Mouse (Mus musculus) heart, embryonic 14.5 days (tissue): Measurements from ENCODE around the gene Gse1. TPM values are rescaled to one million over a fixed set of nuclear protein-coding genes. Genes with fewer than 3 reads are reported as not detected.

ENCODE experiments used
- ATAC-seq: fragments of 200-750 bp; cut with Nextera tagmentation; 2 replicates; pipeline ENCODE4 v1.8.0; 2017; ENCODE audit warnings: low read depth, moderate TSS enrichment; ENCODE audit not compliant: insufficient number of reproducible peaks, insufficient read depth, low FRiP score
- H3K27ac ChIP-seq, 2 experiments: fragments of 200-500 bp in 1 of 2; fragments of 300-500 bp in 1 of 2; sonication (generic) in 1 of 2; replicated peaks in 1 of 2; 2 replicates each; pipeline ENCODE4 v1.5.1; 2012 to 2014; ENCODE audit warnings: low read depth in 2 of 2, low read length in 2 of 2, control low read depth in 1 of 2, mild to moderate bottlenecking in 1 of 2, mixed read lengths in 1 of 2; ENCODE audit not compliant: control insufficient read depth in 1 of 2, insufficient read depth in 1 of 2
- H3K27me3 ChIP-seq: fragments of 300-500 bp; sonication (generic); 2 replicates; pipeline ENCODE4 v1.6.1; 2014; ENCODE audit warnings: mild to moderate bottlenecking, low read length, control low read depth; ENCODE audit not compliant: control insufficient read depth, insufficient read depth
- H3K36me3 ChIP-seq: fragments of 300-500 bp; sonication (generic); 2 replicates; pipeline ENCODE4 v1.6.1; 2014; ENCODE audit warnings: mild to moderate bottlenecking, control low read depth, low read length, mixed read lengths; ENCODE audit not compliant: control insufficient read depth, insufficient read depth
- H3K4me1 ChIP-seq, 2 experiments: fragments of 200-500 bp in 1 of 2; fragments of 300-500 bp in 1 of 2; sonication (generic) in 1 of 2; 2 replicates each; pipeline ENCODE4 v1.6.1; 2012 to 2014; ENCODE audit warnings: low read length in 2 of 2, control low read depth in 1 of 2, mixed read lengths in 1 of 2; ENCODE audit not compliant: control insufficient read depth in 2 of 2, insufficient read depth in 2 of 2
- H3K4me2 ChIP-seq: fragments of 300-500 bp; sonication (generic); 2 replicates; pipeline ENCODE4 v1.6.1; 2014; ENCODE audit warnings: mild to moderate bottlenecking, low read length
- H3K4me3 ChIP-seq, 2 experiments: fragments of 200-500 bp in 1 of 2; fragments of 300-500 bp in 1 of 2; sonication (generic) in 1 of 2; 2 replicates each; pipeline ENCODE4 v1.5.1; 2012 to 2014; ENCODE audit warnings: low read length in 2 of 2, mild to moderate bottlenecking in 2 of 2, control low read depth in 1 of 2, low read depth in 1 of 2, moderate library complexity in 1 of 2; ENCODE audit not compliant: control insufficient read depth in 1 of 2, insufficient read depth in 1 of 2
- H3K9ac ChIP-seq: fragments of 300-500 bp; sonication (generic); 2 replicates; pipeline ENCODE4 v1.6.1; 2014; ENCODE audit warnings: mild to moderate bottlenecking, low read length
- H3K9me3 ChIP-seq: fragments of 300-500 bp; sonication (generic); 2 replicates; pipeline ENCODE4 v1.6.1; 2016; ENCODE audit warnings: low read length, control low read depth; ENCODE audit not compliant: control insufficient read depth
- WGBS: fragments of 180-500 bp; shearing (Covaris S2); extraction: QIAGEN DNeasy Blood & Tissue Kit; methylation state at CpG from one replicate; pipeline ENCODE4 v1.1.7; 2014; 5-methylcytosine and 5-hydroxymethylcytosine counted together
- polyA plus RNA-seq: library from polyadenylated mRNA; unstranded; fragments of >200 nt; fragmentation: Nextera tagmentation; extraction: Ambion mirVana; gene quantifications from 2 replicates; pipeline ENCODE4 v1.2.1, GENCODE M21; 2014

Gene Gse1
- polyA plus RNA-seq, 1 experiment from 2014 or later, result 12.2 TPM

- Histone ChIP-seq H3K27me3 (no peaks in the 10 kb centered on the region), H3K4me1 (peaks cover 60 to 90% of the 10 kb centered on the region in 2 experiments), H3K9ac (no peak overlapping the region), H3K4me3 (no peak overlapping the region), H3K4me2 (no peak overlapping the region), H3K36me3 (no peaks in the 10 kb centered on the region; the same call in 1 of the 2 replicates), H3K9me3 (no peaks in the 10 kb centered on the region), H3K27ac (no peak overlapping the region)
- WGBS, result 87% methylated on average over 9 of the region's 9 CpGs
- no peak for ATAC-seq
These were observed 279.0 kb downstream of the Gse1 start for GRCm38 (mm10) chr8:120507290-120507689.

- Histone ChIP-seq H3K27me3 (no peaks in the 10 kb centered on the region), H3K27ac (peak overlapping the region; percentile 25 to 26), H3K4me3 (peak overlapping the region; percentile 4 to 11; a peak in 3 of 4 replicates), H3K4me1 (peaks cover 65 to 85% of the 10 kb centered on the region in 2 experiments), H3K9me3 (no peaks in the 10 kb centered on the region), H3K9ac (peak overlapping the region; percentile 48), H3K36me3 (no peaks in the 10 kb centered on the region; the same call in 1 of the 2 replicates), H3K4me2 (peak overlapping the region; percentile 56)
- no peak for ATAC-seq
- WGBS, result 4% methylated on average over 21 of the region's 21 CpGs
These were observed 281.1 kb downstream of the Gse1 start for GRCm38 (mm10) chr8:120509136-120510034.

DNA sequence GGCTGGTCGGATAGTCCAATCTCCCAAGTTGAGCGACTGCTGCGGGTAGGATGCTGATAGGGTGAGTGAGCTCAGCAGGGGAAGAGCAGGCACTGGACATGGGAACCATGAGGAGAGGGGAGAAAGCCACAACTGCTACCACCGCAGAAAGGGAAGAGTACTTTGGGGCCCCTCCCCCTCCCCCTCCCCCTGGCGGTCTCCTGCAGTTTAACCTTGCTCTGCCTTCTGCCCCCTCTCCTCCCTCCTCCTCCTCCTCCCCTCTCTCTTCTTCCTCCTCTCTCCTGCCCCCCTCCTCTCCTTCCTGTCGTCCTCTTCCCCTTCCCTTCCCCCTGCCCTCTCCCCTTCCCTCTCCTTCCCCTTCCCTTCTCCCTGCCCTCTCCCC, 281.8 kb downstream of the Gse1 start:
- H3K4me1 ChIP-seq, result peaks cover 60 to 80% of the 10 kb centered on the region in 2 experiments
- ATAC-seq, result no peak
- peak overlapping the region; percentile 56 for H3K4me2 ChIP-seq
- H3K9ac ChIP-seq, result peak overlapping the region; percentile 48; the same call in 1 of the 2 replicates
- H3K4me3 ChIP-seq, result peak overlapping the region in 1 of 2 experiments; percentile 11; a peak in 1 of 4 replicates
- H3K9me3 ChIP-seq, result no peaks in the 10 kb centered on the region
- H3K36me3 ChIP-seq, result no peaks in the 10 kb centered on the region; the same call in 1 of the 2 replicates
- peak overlapping the region; percentile 25 to 26; a peak in 3 of 4 replicates for H3K27ac ChIP-seq
- WGBS, result 6% methylated on average over 5 of the region's 6 CpGs
- H3K27me3 ChIP-seq, result no peaks in the 10 kb centered on the region

DNA sequence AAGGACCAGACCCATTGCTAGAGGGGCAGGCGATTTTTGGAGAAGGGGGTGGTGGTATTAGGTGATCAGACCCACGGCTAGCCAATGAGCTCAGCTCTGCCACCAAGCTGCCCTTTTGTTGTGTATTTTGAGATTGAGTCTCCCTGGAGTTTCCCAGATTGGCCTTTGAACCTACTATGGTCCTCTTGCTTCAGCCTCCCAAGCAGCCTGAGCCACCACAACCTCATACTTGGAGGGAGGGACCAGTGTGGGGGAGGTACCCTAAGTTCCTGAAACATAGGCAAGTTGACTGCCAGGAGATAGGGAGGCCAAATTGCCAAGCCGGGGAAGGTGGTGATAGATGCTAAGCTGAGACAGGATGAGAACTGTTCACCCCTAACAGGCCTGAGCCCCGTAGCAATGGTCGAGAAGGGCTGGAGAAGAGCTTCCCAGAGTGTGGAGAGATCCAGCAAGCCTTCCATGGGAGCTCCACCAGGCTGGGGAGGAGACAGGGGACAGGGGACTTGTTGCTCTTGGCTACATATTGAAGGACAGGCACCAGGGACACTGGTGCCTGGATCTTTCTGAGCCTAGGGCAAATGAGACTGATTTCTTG, 282.7 kb downstream of the Gse1 start:
- Histone ChIP-seq H3K36me3 (no peaks in the 10 kb centered on the region; the same call in 1 of the 2 replicates), H3K4me1 (peaks cover 58 to 80% of the 10 kb centered on the region in 2 experiments), H3K27ac (peak overlapping the region; percentile 41 to 67; a peak in 3 of 4 replicates), H3K27me3 (no peaks in the 10 kb centered on the region), H3K9me3 (no peaks in the 10 kb centered on the region), H3K4me2 (peak overlapping the region; percentile 16; the same call in 1 of the 2 replicates), H3K9ac (peak overlapping the region; percentile 59), H3K4me3 (no peak overlapping the region)
- ATAC-seq, result 0 out of 2 replicates have a peak, but pooled peaks have one; percentile 6
- WGBS, result 15% methylated on average over 5 of the region's 5 CpGs

- H3K9me3 ChIP-seq, result no peaks in the 10 kb centered on the region
- ATAC-seq, result no peak
- H3K4me2 ChIP-seq, result 0 out of 2 replicates have a peak overlapping the region, but pooled peaks have one; percentile 16
- H3K36me3 ChIP-seq, result no peaks in the 10 kb centered on the region
- H3K9ac ChIP-seq, result peak overlapping the region; percentile 59
- peaks cover 60 to 80% of the 10 kb centered on the region in 2 experiments for H3K4me1 ChIP-seq
- WGBS, result 37% methylated on average over 8 of the region's 8 CpGs
- no peaks in the 10 kb centered on the region for H3K27me3 ChIP-seq
- H3K27ac ChIP-seq, result peak overlapping the region; percentile 41 to 67; a peak in 3 of 4 replicates
- H3K4me3 ChIP-seq, result no peak overlapping the region
These were observed 283.5 kb downstream of the Gse1 start for GRCm38 (mm10) chr8:120511737-120512136.

DNA sequence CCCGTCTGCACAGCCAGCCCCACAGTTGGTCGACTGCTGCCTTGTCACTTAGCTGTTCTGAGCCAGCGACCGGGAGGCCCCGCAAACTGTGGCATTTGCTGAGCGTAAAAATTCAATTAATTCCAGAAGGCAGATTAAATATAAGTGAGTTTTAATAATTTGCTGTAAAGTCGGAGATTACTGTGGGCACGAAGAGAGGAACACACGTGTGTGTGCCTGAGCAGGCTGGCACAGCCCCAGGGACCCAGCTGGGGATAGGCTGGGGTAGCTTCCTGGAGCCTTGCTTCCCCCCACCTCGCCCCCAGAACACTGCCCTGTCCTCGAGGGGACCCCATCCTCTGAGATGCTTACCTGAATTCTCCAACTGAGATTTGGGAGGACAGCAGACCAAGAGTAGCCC, 284.1 kb downstream of the Gse1 start:
- H3K27ac ChIP-seq, result peak overlapping the region in 1 of 2 experiments; percentile 35; a peak in 1 of 4 replicates
- WGBS, result 60% methylated on average over 11 of the region's 11 CpGs
- peaks cover 64 to 85% of the 10 kb centered on the region in 2 experiments for H3K4me1 ChIP-seq
- no peak overlapping the region for H3K4me2 ChIP-seq
- ATAC-seq, result no peak
- peak overlapping the region; percentile 59; the same call in 1 of the 2 replicates for H3K9ac ChIP-seq
- H3K9me3 ChIP-seq, result no peaks in the 10 kb centered on the region
- H3K4me3 ChIP-seq, result no peak overlapping the region
- H3K27me3 ChIP-seq, result no peaks in the 10 kb centered on the region
- H3K36me3 ChIP-seq, result no peaks in the 10 kb centered on the region

- Histone ChIP-seq H3K4me3 (no peak overlapping the region), H3K4me1 (peaks cover 70 to 88% of the 10 kb centered on the region in 2 experiments), H3K9me3 (no peaks in the 10 kb centered on the region), H3K36me3 (no peaks in the 10 kb centered on the region), H3K4me2 (no peak overlapping the region), H3K27ac (no peak overlapping the region), H3K27me3 (no peaks in the 10 kb centered on the region), H3K9ac (no peak overlapping the region)
- ATAC-seq, result no peak
- 64% methylated on average over 6 of the region's 6 CpGs for WGBS
These were observed 284.9 kb downstream of the Gse1 start for GRCm38 (mm10) chr8:120513145-120513544.
